Mouse (Mus musculus) midbrain, embryonic 11.5 days (tissue): ENCODE results near the gene Igbp1b. TPM values are rescaled to one million over a fixed set of nuclear protein-coding genes. Genes with fewer than 3 reads are reported as not detected.

Source experiments
- polyA plus RNA-seq: library from polyadenylated mRNA; unstranded; fragments of >200 nt; fragmentation: Nextera tagmentation; extraction: Ambion mirVana; gene quantifications from 2 replicates; pipeline ENCODE4 v1.2.1, GENCODE M21; 2014

Gene Igbp1b
- polyA plus RNA-seq, 1 experiment from 2014 or later: 0.10 TPM

Other genes with a start within 250 kb of the Igbp1b start
- gene Lmo3, start 76.6 kb downstream of the Igbp1b start, polyA plus RNA-seq: 48.6 and 50.4 TPM in 2 replicates